ENCODE assay signal across 22 mouse cellular contexts in genomic region chr5:86078720-86079334, GRCm38 (mm10). TPM values are rescaled to one million over a fixed set of nuclear protein-coding genes. Genes with fewer than 3 reads are reported as not detected.
DNase-seq lines count a peak whose midpoint lies in the region; ATAC-seq and TF ChIP-seq lines count a peak whose summit lies in the region.
"Had no signal": no experiment of that assay in that cellular context is flagged by ENCODE, and none has a peak within 500 bp of the region (broad histone marks: within the 10 kb centered on the region; RNA-seq: fewer than 3 reads in every experiment).

No protein-coding gene starts in this region.

- peak; percentile 87 to 91 for ATAC-seq in hematopoietic stem cell, adult 5-6 weeks (replicated peaks in 1 of 2; ENCODE audit: insufficient read depth in 1 of 2, low FRiP score in 2 of 2, low TSS enrichment in 1 of 2, low read depth in 1 of 2, poor library complexity in 2 of 2, severe bottlenecking in 2 of 2)
- ATAC-seq in stomach, postnatal 0 days (ENCODE audit: low FRiP score, low TSS enrichment): no peak
- ATAC-seq: forebrain, postnatal 0 days had no signal

- no peak overlapping the region for H3K4me3 ChIP-seq in stomach, postnatal 0 days (ENCODE audit: low read depth, low read length)
- H3K4me3 ChIP-seq: embryonic facial prominence, embryonic 10.5 days; erythroblast, embryonic 14.5 days; heart, embryonic 12.5 days; kidney, embryonic 15.5 days; limb, embryonic 15.5 days; neural tube, embryonic 12.5 days had no signal

- peaks cover 21% of the 10 kb centered on the region for H3K36me3 ChIP-seq in splenic B cell, adult 2 months (ENCODE audit: control insufficient read depth, insufficient read depth, low read length, poor library complexity, severe bottlenecking)
- H3K36me3 ChIP-seq in stomach, postnatal 0 days (ENCODE audit: control insufficient read depth, insufficient read depth, low read length): no peaks in the 10 kb centered on the region
- H3K36me3 ChIP-seq: embryonic facial prominence, embryonic 10.5 days; G1E; heart, embryonic 12.5 days; kidney, embryonic 15.5 days; limb, embryonic 15.5 days; neural tube, embryonic 12.5 days had no signal

- no peak for TF ChIP-seq CTCF in stomach, postnatal 0 days (IDR thresholded peaks at IDR 0.05; ENCODE audit: low read depth)

- H3K27ac ChIP-seq in stomach, postnatal 0 days (replicated peaks): no peak overlapping the region
- H3K27ac ChIP-seq: embryonic facial prominence, embryonic 10.5 days; kidney, embryonic 15.5 days; limb, embryonic 15.5 days; neural tube, embryonic 12.5 days had no signal

- WGBS in stomach, postnatal 0 days: 77% methylated on average over 3 of the region's 3 CpGs

- H3K4me2 ChIP-seq in stomach, postnatal 0 days (replicated peaks; ENCODE audit: low read depth): no peak overlapping the region
- H3K4me2 ChIP-seq: heart, embryonic 12.5 days; kidney, embryonic 15.5 days; limb, embryonic 15.5 days; neural tube, embryonic 12.5 days had no signal

- H3K9me3 ChIP-seq in stomach, postnatal 0 days (ENCODE audit: control insufficient read depth, low read length): no peaks in the 10 kb centered on the region
- H3K9me3 ChIP-seq: embryonic facial prominence, embryonic 10.5 days; G1E; heart, embryonic 12.5 days; kidney, embryonic 15.5 days; limb, embryonic 15.5 days; neural tube, embryonic 12.5 days had no signal

- H3K27me3 ChIP-seq in splenic B cell, adult 2 months (ENCODE audit: control insufficient read depth, insufficient read depth, low read length, poor library complexity, severe bottlenecking): no peaks in the 10 kb centered on the region
- no peaks in the 10 kb centered on the region for H3K27me3 ChIP-seq in stomach, postnatal 0 days (ENCODE audit: control insufficient read depth, insufficient read depth, low read length)
- H3K27me3 ChIP-seq: heart, embryonic 12.5 days; kidney, embryonic 15.5 days; limb, embryonic 15.5 days; neural tube, embryonic 12.5 days had no signal

- H3K4me1 ChIP-seq in stomach, postnatal 0 days (replicated peaks; ENCODE audit: control insufficient read depth, insufficient read depth): no peaks in the 10 kb centered on the region
- H3K4me1 ChIP-seq: embryonic facial prominence, embryonic 10.5 days; heart, embryonic 12.5 days; kidney, embryonic 15.5 days; limb, embryonic 15.5 days; neural tube, embryonic 12.5 days had no signal

- peak; percentile 56 to 71 for DNase-seq in spleen, postnatal 36 days (ENCODE audit: low spot score in 2 of 2)
- DNase-seq in spleen, postnatal 4 days (ENCODE audit: low spot score in 2 of 2): no peak
- DNase-seq in Muller cell, postnatal 12 days (ENCODE audit: inconsistent ontology term): peak; percentile 9
- DNase-seq in splenic B cell, adult 2 months (ENCODE audit: low read depth, low spot score): peak; percentile 89
- DNase-seq in MN1 (ENCODE audit: low spot score): no peak
- DNase-seq in stomach, postnatal 0 days (ENCODE audit: low spot score): no peak
- DNase-seq in kidney, postnatal 10 days: no peak
- DNase-seq: adrenal gland, postnatal 36 days; cerebellum, postnatal 14 days; forebrain, postnatal 0 days; gastrocnemius, postnatal 14 days; heart, postnatal 4 days had no signal

- TF ChIP-seq EP300 in stomach, postnatal 0 days (optimal IDR thresholded peaks at IDR 0.05): no peak

- no peak overlapping the region for H3K9ac ChIP-seq in stomach, postnatal 0 days (ENCODE audit: low read length)
- H3K9ac ChIP-seq: forebrain, postnatal 0 days; heart, embryonic 12.5 days; kidney, embryonic 15.5 days; limb, embryonic 15.5 days; neural tube, embryonic 12.5 days had no signal

RNA-seq across cellular contexts. Expression of gene Stap1, which starts 7.3 kb away (rescaled TPM):
- 80.4 and 98.5 TPM in 2 replicates for total RNA-seq in hematopoietic stem cell, adult 5-6 weeks (2017)
- 0.22 and 0.28 TPM in 2 replicates for polyA plus RNA-seq in stomach, postnatal 0 days (2015; fragmentation: Nextera tagmentation; extraction: Ambion mirVana)
- total RNA-seq: left cerebral cortex, postnatal 14 days; midbrain, postnatal 0 days had no signal
- polyA plus RNA-seq: embryonic facial prominence, embryonic 10.5 days; erythroblast, embryonic 14.5 days had no signal

RNA-seq across cellular contexts. Expression of gene Cenpc1, which starts 13.4 kb away (rescaled TPM):
- total RNA-seq in hematopoietic stem cell, adult 5-6 weeks (2017): 56.3 and 58.3 TPM in 2 replicates
- 10.5 and 11.6 TPM in 2 replicates for polyA plus RNA-seq in stomach, postnatal 0 days (2015; fragmentation: Nextera tagmentation; extraction: Ambion mirVana)

Comparison
In these comparisons a context has a peak if more than half of its experiments do, and no peak if none do; other contexts are left out.
1. DNase-seq: peak in spleen, postnatal 36 days (2 of 2), Muller cell, postnatal 12 days (single experiment) and splenic B cell, adult 2 months (single experiment); none in spleen, postnatal 4 days (0 of 2), MN1 (single experiment), stomach, postnatal 0 days (single experiment) and kidney, postnatal 10 days (single experiment).